ENCODE assay signal across 1 mouse cellular context in genomic region chr7:143110803-143111202, GRCm38 (mm10).
TF ChIP-seq lines count a peak whose summit lies in the region.

No protein-coding gene starts in this region.

TF ChIP-seq in MEL, 35 proteins besides CTCF, POLR2A, EP300 and RAD21 (continued from another document):
- no peak for TF ChIP-seq GABPA (IDR thresholded peaks at IDR 0.05; ENCODE audit: low read depth, low read length)
- no peak for TF ChIP-seq E2F4 (IDR thresholded peaks at IDR 0.05; ENCODE audit: borderline replicate concordance, low read depth, low read length)
- TF ChIP-seq JUND (IDR thresholded peaks at IDR 0.05; ENCODE audit: low read depth, low read length), result no peak
- TF ChIP-seq CHD2 (IDR thresholded peaks at IDR 0.05; ENCODE audit: low read length), result no peak
- no peak for TF ChIP-seq SIN3A (IDR thresholded peaks at IDR 0.05; ENCODE audit: low read length)
- no peak for TF ChIP-seq BHLHE40 (IDR thresholded peaks at IDR 0.05; ENCODE audit: borderline replicate concordance, low read depth, low read length)
- no peak for TF ChIP-seq CHD1 (IDR thresholded peaks at IDR 0.05; ENCODE audit: low read depth, low read length)
- TF ChIP-seq RCOR1 (IDR thresholded peaks at IDR 0.05; ENCODE audit: low read depth, low read length), result no peak
- no peak for TF ChIP-seq ZMIZ1 (IDR thresholded peaks at IDR 0.05; ENCODE audit: low read depth, low read length)
- no peak for TF ChIP-seq ZNF384 (IDR thresholded peaks at IDR 0.05; ENCODE audit: low read depth, low read length)
